Mouse (Mus musculus) forebrain, postnatal 0 days (tissue): ENCODE measurements around the gene Zfp11. TPM values are rescaled to one million over a fixed set of nuclear protein-coding genes. Genes with fewer than 3 reads are reported as not detected.
A peak's percentile ranks its signal among the peaks of the same experiment; 100 is the strongest.
"Not testable (repeated sequence)": the region's sequence is repeated elsewhere in the genome, so short reads cannot be mapped to it uniquely, and the experiment has no call there.

Experiments used
- ATAC-seq: fragments of 200-750 bp; cut with Nextera tagmentation; 2 replicates; pipeline ENCODE4 v1.8.0; 2017; ENCODE audit warnings: mild to moderate bottlenecking, moderate library complexity
- DNase-seq: peaks from one replicate; pipeline ENCODE4 v3.0.0-alpha.2; 2015
- H3K27ac ChIP-seq: fragments of 300-500 bp; sonication (generic); 2 replicates; pipeline ENCODE4 v1.5.1; 2014; ENCODE audit warnings: low read depth, mild to moderate bottlenecking, antibody characterized with exemption, low read length, moderate library complexity, mixed read lengths
- H3K27me3 ChIP-seq: fragments of 300-500 bp; sonication (generic); 2 replicates; pipeline ENCODE4 v1.6.1; 2014; ENCODE audit warnings: mild to moderate bottlenecking, low read length, mixed read lengths; ENCODE audit not compliant: insufficient read depth
- H3K36me3 ChIP-seq: fragments of 300-500 bp; sonication (generic); 2 replicates; pipeline ENCODE4 v1.6.1; 2014; ENCODE audit warnings: mild to moderate bottlenecking, moderate library complexity; ENCODE audit not compliant: insufficient read depth
- H3K4me1 ChIP-seq: fragments of 300-500 bp; sonication (generic); 2 replicates; pipeline ENCODE4 v1.6.1; 2014; ENCODE audit warnings: antibody characterized with exemption; ENCODE audit not compliant: insufficient read depth
- H3K4me2 ChIP-seq: fragments of 300-500 bp; sonication (generic); 2 replicates; pipeline ENCODE4 v1.6.1; 2014; ENCODE audit warnings: low read depth, mild to moderate bottlenecking, moderate library complexity
- H3K4me3 ChIP-seq: fragments of 300-500 bp; sonication (generic); 2 replicates; pipeline ENCODE4 v1.5.1; 2014; ENCODE audit warnings: low read depth, low read length, mixed read lengths
- H3K9ac ChIP-seq: fragments of 300-500 bp; sonication (generic); 2 replicates; pipeline ENCODE4 v1.6.1; 2014; ENCODE audit warnings: mild to moderate bottlenecking
- H3K9me3 ChIP-seq: fragments of 300-500 bp; sonication (generic); 2 replicates; pipeline ENCODE4 v1.6.1; 2016; ENCODE audit warnings: low read length
- CTCF ChIP-seq: sonication (generic); IDR thresholded peaks from 2 replicates; pipeline ENCODE4 v1.5.1; 2016; ENCODE audit warnings: antibody characterized with exemption, control low read depth, low read depth
- WGBS: fragments of 180-500 bp; shearing (Covaris S2); extraction: QIAGEN DNeasy Blood & Tissue Kit; methylation state at CpG from one replicate; pipeline ENCODE4 v1.1.7; 2014; 5-methylcytosine and 5-hydroxymethylcytosine counted together
- polyA plus RNA-seq: library from polyadenylated mRNA; unstranded; fragments of >200 nt; fragmentation: Nextera tagmentation; extraction: Ambion mirVana; gene quantifications from 2 replicates; pipeline ENCODE4 v1.2.1, GENCODE M21; 2015
- total RNA-seq: library from RNA; depleted of rRNA; stranded (reverse); fragments of >200 nt; gene quantifications from 2 replicates; pipeline ENCODE4 v1.2.3, GENCODE M21; 2014

Zfp11 gene
- total and polyA plus RNA-seq, 2 experiments from 2014 or later, result 4.8 to 5.8 TPM

- H3K4me3 ChIP-seq, result no peak overlapping the region
- ATAC-seq (no peak), DNase-seq (no peak)
- H3K4me1 ChIP-seq, result no peaks in the 10 kb centered on the region
- no peak overlapping the region for H3K27ac ChIP-seq
- H3K36me3 ChIP-seq, result no peaks in the 10 kb centered on the region
- WGBS, result 85% methylated on average over 3 of the region's 3 CpGs
- no peak overlapping the region for H3K9ac ChIP-seq
- no peak for TF ChIP-seq CTCF
- no peaks in the 10 kb centered on the region for H3K27me3 ChIP-seq
- no peaks in the 10 kb centered on the region for H3K9me3 ChIP-seq
- no peak overlapping the region for H3K4me2 ChIP-seq
These were observed 20.6 kb upstream of the Zfp11 start for GRCm38 (mm10) chr5:129690528-129690927.

- 84% methylated on average over 7 of the region's 7 CpGs for WGBS
- no peak for ATAC-seq
These were observed 17.7 kb upstream of the Zfp11 start for GRCm38 (mm10) chr5:129687621-129688020.

GRCm38 (mm10) chr5:129685141-129685540 is 15.2 kb upstream of the Zfp11 start:
- WGBS, result 97% methylated on average over 5 of the region's 5 CpGs
- H3K36me3 ChIP-seq, H3K9ac ChIP-seq, H3K27me3 ChIP-seq, H3K4me3 ChIP-seq, H3K27ac ChIP-seq, H3K9me3 ChIP-seq, DNase-seq, H3K4me2 ChIP-seq, H3K4me1 ChIP-seq, ATAC-seq: not testable (repeated sequence)

More at GRCm38 (mm10) chr5:129687621-129688020, 17.7 kb upstream of the Zfp11 start:
- H3K9me3 ChIP-seq, result no peaks in the 10 kb centered on the region
- no peaks in the 10 kb centered on the region for H3K36me3 ChIP-seq
- no peaks in the 10 kb centered on the region for H3K4me1 ChIP-seq
- H3K27me3 ChIP-seq, result no peaks in the 10 kb centered on the region
- H3K9ac ChIP-seq, result no peak overlapping the region
- no peak for DNase-seq
- TF ChIP-seq CTCF, result no peak
- no peak overlapping the region for H3K4me2 ChIP-seq
- no peak overlapping the region for H3K4me3 ChIP-seq
- H3K27ac ChIP-seq, result no peak overlapping the region

GRCm38 (mm10) chr5:129669453-129670035 is 355 bp downstream of the Zfp11 start:
- no peak for TF ChIP-seq CTCF
- peak overlapping the region; percentile 81 for H3K9ac ChIP-seq
- peak; percentile 66 for ATAC-seq

GRCm38 (mm10) chr5:129667851-129668250 is 2.0 kb downstream of the Zfp11 start:
- no peak overlapping the region for H3K9ac ChIP-seq
- H3K4me1 ChIP-seq, result 0 out of 2 replicates have a peak, but pooled peaks cover 5% of the 10 kb centered on the region
- H3K27me3 ChIP-seq, result no peaks in the 10 kb centered on the region
- no peak overlapping the region for H3K27ac ChIP-seq
- TF ChIP-seq CTCF, result no peak
- 85% methylated on average over 4 of the region's 4 CpGs for WGBS
- DNase-seq, result no peak
- no peak overlapping the region for H3K4me2 ChIP-seq
- no peaks in the 10 kb centered on the region for H3K9me3 ChIP-seq
- ATAC-seq, result no peak
- no peaks in the 10 kb centered on the region for H3K36me3 ChIP-seq
- H3K4me3 ChIP-seq, result no peak overlapping the region

More at GRCm38 (mm10) chr5:129669453-129670035, 355 bp downstream of the Zfp11 start:
- no peak for DNase-seq
- Histone ChIP-seq H3K27ac (0 out of 2 replicates have a peak overlapping the region, but pooled peaks have one; percentile 24), H3K4me1 (0 out of 2 replicates have a peak, but pooled peaks cover 5% of the 10 kb centered on the region), H3K4me3 (peak overlapping the region; percentile 66), H3K27me3 (no peaks in the 10 kb centered on the region), H3K9me3 (no peaks in the 10 kb centered on the region), H3K4me2 (peak overlapping the region; percentile 73), H3K36me3 (no peaks in the 10 kb centered on the region)
- WGBS, result 1% methylated on average over 31 of the region's 31 CpGs

- 94% methylated on average over 10 of the region's 10 CpGs for WGBS
- no peak for ATAC-seq
- TF ChIP-seq CTCF, result no peak
These were observed 3.5 kb downstream of the Zfp11 start for GRCm38 (mm10) chr5:129666271-129666909.

GRCm38 (mm10) chr5:129664090-129664489 is 5.8 kb downstream of the Zfp11 start:
- Histone ChIP-seq H3K9me3 (no peaks in the 10 kb centered on the region), H3K4me3 (no peak overlapping the region), H3K27me3 (no peaks in the 10 kb centered on the region), H3K36me3 (peaks cover 16% of the 10 kb centered on the region), H3K27ac (no peak overlapping the region), H3K4me1 (0 out of 2 replicates have a peak, but pooled peaks cover 3% of the 10 kb centered on the region), H3K4me2 (no peak overlapping the region), H3K9ac (no peak overlapping the region)
- WGBS, result 93% methylated on average over 5 of the region's 5 CpGs
- no peak for TF ChIP-seq CTCF
- ATAC-seq, result no peak
- no peak for DNase-seq

More at GRCm38 (mm10) chr5:129666271-129666909, 3.5 kb downstream of the Zfp11 start:
- Histone ChIP-seq H3K4me1 (0 out of 2 replicates have a peak, but pooled peaks cover 5% of the 10 kb centered on the region), H3K4me2 (no peak overlapping the region), H3K36me3 (no peaks in the 10 kb centered on the region), H3K4me3 (no peak overlapping the region), H3K9me3 (no peaks in the 10 kb centered on the region), H3K27ac (no peak overlapping the region), H3K9ac (no peak overlapping the region), H3K27me3 (no peaks in the 10 kb centered on the region)
- DNase-seq, result no peak
